Mouse (Mus musculus) liver, postnatal 0 days (tissue): ENCODE data around the gene Mdh2. TPM values are rescaled to one million over a fixed set of nuclear protein-coding genes. Genes with fewer than 3 reads are reported as not detected.

Experiments used
- ATAC-seq: fragments of 200-750 bp; cut with Nextera tagmentation; 2 replicates; pipeline ENCODE4 v1.8.0; 2017; ENCODE audit warnings: mild to moderate bottlenecking, moderate library complexity
- DNase-seq: peaks from one replicate; pipeline ENCODE4 v3.0.0-alpha.2; 2016
- H3K27ac ChIP-seq: fragments of 300-500 bp; sonication (generic); 2 replicates; pipeline ENCODE4 v1.5.1; 2014; ENCODE audit warnings: antibody characterized with exemption, moderate library complexity, mild to moderate bottlenecking, low read depth
- H3K27me3 ChIP-seq: fragments of 300-500 bp; sonication (generic); 2 replicates; pipeline ENCODE4 v1.6.1; 2014; ENCODE audit warnings: low read length, control low read depth, mixed read lengths; ENCODE audit not compliant: insufficient read depth
- H3K36me3 ChIP-seq: fragments of 300-500 bp; sonication (generic); replicated peaks from 2 replicates; pipeline ENCODE4 v1.6.1; 2014; ENCODE audit warnings: mild to moderate bottlenecking, control low read depth, low read length, moderate library complexity, mixed read lengths; ENCODE audit not compliant: insufficient read depth
- H3K4me1 ChIP-seq: fragments of 300-500 bp; sonication (generic); 2 replicates; pipeline ENCODE4 v1.6.1; 2014; ENCODE audit warnings: antibody characterized with exemption, mild to moderate bottlenecking, control low read depth; ENCODE audit not compliant: insufficient read depth
- H3K4me2 ChIP-seq: fragments of 300-500 bp; sonication (generic); 2 replicates; pipeline ENCODE4 v1.6.1; 2014; ENCODE audit warnings: low read depth, mild to moderate bottlenecking, low read length, moderate library complexity, mixed read lengths
- H3K4me3 ChIP-seq: fragments of 300-500 bp; sonication (generic); 2 replicates; pipeline ENCODE4 v1.5.1; 2014; ENCODE audit warnings: low read depth, low read length
- H3K9ac ChIP-seq: fragments of 300-500 bp; sonication (generic); replicated peaks from 2 replicates; pipeline ENCODE4 v1.6.1; 2014; ENCODE audit warnings: mild to moderate bottlenecking, moderate library complexity
- H3K9me3 ChIP-seq: fragments of 300-500 bp; sonication (generic); 2 replicates; pipeline ENCODE4 v1.6.1; 2016; ENCODE audit warnings: mild to moderate bottlenecking, control low read depth, low read length, mixed read lengths
- CTCF ChIP-seq: sonication (generic); IDR thresholded peaks from 2 replicates; pipeline ENCODE4 v1.5.1; 2016; ENCODE audit warnings: antibody characterized with exemption, low read depth
- EP300 ChIP-seq: IDR thresholded peaks from 2 replicates; pipeline ENCODE4 v1.6.1; 2016; ENCODE audit warnings: antibody characterized with exemption, low read depth, mild to moderate bottlenecking
- WGBS: fragments of 180-500 bp; shearing (Covaris S2); extraction: QIAGEN DNeasy Blood & Tissue Kit; methylation state at CpG from one replicate; pipeline ENCODE4 v1.1.7; 2014; ENCODE audit not compliant: insufficient replicate concordance; 5-methylcytosine and 5-hydroxymethylcytosine counted together
- polyA plus RNA-seq: library from polyadenylated mRNA; unstranded; fragments of >200 nt; fragmentation: Nextera tagmentation; extraction: Ambion mirVana; gene quantifications from 2 replicates; pipeline ENCODE4 v1.2.1, GENCODE M21; 2015

Mdh2 gene
- polyA plus RNA-seq, 1 experiment from 2014 or later, result 319 TPM

GRCm38 (mm10) chr5:135763526-135763925 lies 14.8 kb upstream of the Mdh2 start:
- H3K9ac ChIP-seq, result no peak overlapping the region
- no peak overlapping the region for H3K4me3 ChIP-seq
- no peak overlapping the region for H3K27ac ChIP-seq
- H3K4me1 ChIP-seq, result no peaks in the 10 kb centered on the region
- H3K9me3 ChIP-seq, result peaks cover 3% of the 10 kb centered on the region; the same call in 1 of the 2 replicates
- DNase-seq (peak; percentile 81), ATAC-seq (peak; percentile 46; the same call in 1 of the 2 replicates)
- no peaks in the 10 kb centered on the region for H3K36me3 ChIP-seq
- WGBS, result 3% methylated on average over 7 of the region's 7 CpGs
- no peaks in the 10 kb centered on the region for H3K27me3 ChIP-seq
- H3K4me2 ChIP-seq, result no peak overlapping the region
- TF ChIP-seq CTCF (peak; percentile 91), EP300 (no peak)

- no peak for TF ChIP-seq EP300
- no peak for TF ChIP-seq CTCF
- H3K27ac ChIP-seq, result no peak overlapping the region
- H3K9ac ChIP-seq, result no peak overlapping the region
- H3K4me2 ChIP-seq, result no peak overlapping the region
- H3K9me3 ChIP-seq, result peaks cover 3% of the 10 kb centered on the region; the same call in 1 of the 2 replicates
- no peak for ATAC-seq
- WGBS, result 66% methylated on average over 3 of the region's 3 CpGs
- H3K4me3 ChIP-seq, result no peak overlapping the region
- no peak for DNase-seq
- no peaks in the 10 kb centered on the region for H3K36me3 ChIP-seq
- no peaks in the 10 kb centered on the region for H3K4me1 ChIP-seq
- no peaks in the 10 kb centered on the region for H3K27me3 ChIP-seq
Observed at GRCm38 (mm10) chr5:135764971-135765370, 13.3 kb upstream of the Mdh2 start.

GRCm38 (mm10) chr5:135772519-135772918 lies 5.8 kb upstream of the Mdh2 start:
- Histone ChIP-seq H3K27me3 (no peaks in the 10 kb centered on the region), H3K9me3 (no peaks in the 10 kb centered on the region), H3K4me3 (no peak overlapping the region), H3K27ac (no peak overlapping the region), H3K4me2 (0 out of 2 replicates have a peak overlapping the region, but pooled peaks have one; percentile 9), H3K36me3 (no peaks in the 10 kb centered on the region), H3K4me1 (peaks cover 18% of the 10 kb centered on the region), H3K9ac (no peak overlapping the region)
- no peak for ATAC-seq
- no peak for DNase-seq
- no peak for TF ChIP-seq CTCF
- TF ChIP-seq EP300, result no peak
- 13% methylated on average over 3 of the region's 3 CpGs for WGBS

GRCm38 (mm10) chr5:135776546-135776945 lies 1.7 kb upstream of the Mdh2 start:
- ATAC-seq, result no peak
- WGBS, result 85% methylated on average over 4 of the region's 4 CpGs

GRCm38 (mm10) chr5:135777796-135778470 lies 347 bp upstream of the Mdh2 start, which contains the start of gene Styxl1:
Gene Styxl1 (minus strand): TSS chr5:135778385.
- TF ChIP-seq CTCF (no peak), EP300 (no peak)
- Histone ChIP-seq H3K4me1 (peaks cover 38% of the 10 kb centered on the region), H3K4me3 (peak within 1 kb of the TSS; percentile 92), H3K4me2 (peak within 1 kb of the TSS; percentile 94), H3K27ac (peak within 1 kb of the TSS; percentile 98), H3K36me3 (peaks cover 2% of the 10 kb centered on the region; the same call in 1 of the 2 replicates), H3K27me3 (no peaks in the 10 kb centered on the region), H3K9me3 (no peaks in the 10 kb centered on the region), H3K9ac (peak within 1 kb of the TSS; percentile 94)
- DNase-seq, result no peak
- ATAC-seq, result peak; percentile 22
- 0% methylated on average over 44 of the region's 45 CpGs for WGBS

More at GRCm38 (mm10) chr5:135776546-135776945, 1.7 kb upstream of the Mdh2 start:
- Histone ChIP-seq H3K9me3 (no peaks in the 10 kb centered on the region), H3K27ac (no peak overlapping the region), H3K4me2 (no peak overlapping the region), H3K4me1 (peaks cover 40% of the 10 kb centered on the region), H3K9ac (no peak overlapping the region), H3K36me3 (no peaks in the 10 kb centered on the region), H3K27me3 (no peaks in the 10 kb centered on the region), H3K4me3 (no peak overlapping the region)
- TF ChIP-seq CTCF (no peak), EP300 (no peak)
- DNase-seq, result no peak

- H3K4me2 ChIP-seq, result peak overlapping the region; percentile 89
- peak overlapping the region; percentile 3; the same call in 1 of the 2 replicates for H3K9ac ChIP-seq
- ATAC-seq (no peak), DNase-seq (no peak)
- no peak for TF ChIP-seq CTCF
- no peak for TF ChIP-seq EP300
- no peak overlapping the region for H3K4me3 ChIP-seq
- no peak overlapping the region for H3K27ac ChIP-seq
- peaks cover 25% of the 10 kb centered on the region for H3K36me3 ChIP-seq
- no peaks in the 10 kb centered on the region for H3K27me3 ChIP-seq
- H3K9me3 ChIP-seq, result no peaks in the 10 kb centered on the region
- 47% methylated on average over 8 of the region's 8 CpGs for whole genome bisulfite sequencing
- H3K4me1 ChIP-seq, result peaks cover 29% of the 10 kb centered on the region
Observed at GRCm38 (mm10) chr5:135780331-135780730, 2.1 kb downstream of the Mdh2 start.
